Mouse (Mus musculus) activated CD4-positive, CD25-positive, alpha-beta regulatory T cell, adult 9 weeks (primary cell): ENCODE measurements around the gene Adamts17. TPM values are rescaled to one million over a fixed set of nuclear protein-coding genes. Genes with fewer than 3 reads are reported as not detected.

Source experiments
- polyA plus RNA-seq: library from polyadenylated mRNA; unstranded; fragments of 100-300 nt; shearing (Covaris generic); gene quantifications from one replicate; pipeline ENCODE4 v1.2.1, GENCODE M21; 2017

Adamts17 gene
- polyA plus RNA-seq, result 0.76 TPM

DNA sequence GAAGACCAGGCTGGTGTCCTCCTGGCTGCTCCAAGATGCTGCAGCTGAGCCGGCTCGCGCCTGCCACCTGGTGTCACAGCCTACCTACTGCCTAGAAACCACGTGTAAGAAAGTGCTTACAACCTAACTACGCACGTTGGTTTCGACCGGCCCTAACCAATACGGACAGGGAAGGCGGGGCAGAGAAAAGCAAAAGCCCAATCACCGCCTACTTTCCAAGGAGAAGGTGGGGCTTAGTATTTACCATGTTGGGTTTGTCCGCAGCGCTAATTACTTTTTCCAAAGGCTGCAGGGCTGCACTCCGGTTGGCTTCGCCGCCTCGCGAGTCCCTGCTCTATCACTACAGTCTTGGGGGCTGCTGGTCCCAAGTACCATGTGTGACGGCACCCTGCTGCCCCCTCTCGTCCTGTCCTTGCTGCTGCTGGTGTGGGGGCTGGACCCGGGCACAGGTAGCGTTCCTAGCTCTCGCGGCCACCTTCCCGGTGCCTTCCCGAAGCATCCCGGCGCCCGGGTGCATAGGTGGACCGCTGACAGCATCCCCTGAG is at the start of gene Adamts17:
TSS of gene Adamts17 (plus strand) at position 273 of the 545 bp plus-strand sequence.

Other genes with a start within 250 kb of the Adamts17 start
- gene Asb7, start 150.1 kb upstream of the Adamts17 start, polyA plus RNA-seq, result 6.8 TPM
- gene Lins1, start 149.8 kb upstream of the Adamts17 start, polyA plus RNA-seq, result 17.5 TPM
- not detected for gene Cers3, start 96.2 kb upstream of the Adamts17 start, polyA plus RNA-seq